In the genomic region with DNA sequence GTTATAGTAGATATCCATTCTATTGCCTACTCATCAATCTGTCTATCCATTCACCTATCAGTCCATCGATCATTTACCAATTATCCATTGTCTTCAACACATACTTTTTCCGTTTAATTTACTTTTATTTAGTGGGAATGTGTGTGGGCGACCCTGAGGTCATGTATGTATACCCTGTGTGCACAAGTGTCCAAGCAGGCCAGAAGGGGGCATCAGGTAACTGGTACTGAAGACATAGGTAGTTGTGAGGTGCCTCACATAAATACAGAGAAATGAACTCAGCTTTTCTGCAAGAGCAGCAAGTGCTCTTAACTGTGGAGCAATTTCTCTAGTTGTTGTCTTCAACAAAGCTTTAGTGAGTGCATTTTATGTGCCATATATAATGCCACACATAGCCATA, we compare ENCODE assay signal across 31 mouse cellular contexts.
DNase-seq lines count a peak whose midpoint lies in the region; ATAC-seq and TF ChIP-seq lines count a peak whose summit lies in the region.
"Had no signal": no experiment of that assay in that cellular context is flagged by ENCODE, and none has a peak within 500 bp of the region (broad histone marks: within the 10 kb centered on the region; RNA-seq: fewer than 3 reads in every experiment).

No protein-coding gene starts in this region.

- H3K4me1 ChIP-seq in heart, adult 2 months (ENCODE audit: control insufficient read depth, insufficient read depth, low read length) = no peaks in the 10 kb centered on the region
- H3K4me1 ChIP-seq in kidney, postnatal 0 days (replicated peaks; ENCODE audit: insufficient read depth, low read length) = no peaks in the 10 kb centered on the region
- peaks cover 10% of the 10 kb centered on the region; the same call in 1 of the 2 replicates for H3K4me1 ChIP-seq in midbrain, postnatal 0 days (ENCODE audit: insufficient read depth, low read length)
- H3K4me1 ChIP-seq in midbrain, embryonic 10.5 days = peaks cover 17% of the 10 kb centered on the region
- H3K4me1 ChIP-seq: limb, embryonic 10.5 days had no signal

- H3K36me3 ChIP-seq in heart, adult 2 months (ENCODE audit: control insufficient read depth, insufficient read depth, low read length) = no peaks in the 10 kb centered on the region
- H3K36me3 ChIP-seq in kidney, postnatal 0 days (ENCODE audit: insufficient read depth, low read length) = no peaks in the 10 kb centered on the region
- H3K36me3 ChIP-seq in midbrain, postnatal 0 days (ENCODE audit: insufficient read depth, low read length) = no peaks in the 10 kb centered on the region
- no peaks in the 10 kb centered on the region for H3K36me3 ChIP-seq in midbrain, embryonic 10.5 days
- H3K36me3 ChIP-seq: embryonic facial prominence, embryonic 13.5 days; heart, embryonic 13.5 days; hindbrain, embryonic 12.5 days; kidney, embryonic 15.5 days; limb, embryonic 10.5 days; limb, embryonic 15.5 days; neural tube, embryonic 12.5 days had no signal

- H3K9me3 ChIP-seq in kidney, postnatal 0 days (replicated peaks; ENCODE audit: low read length) = no peaks in the 10 kb centered on the region
- H3K9me3 ChIP-seq in midbrain, postnatal 0 days (ENCODE audit: low read length) = no peaks in the 10 kb centered on the region
- H3K9me3 ChIP-seq in midbrain, embryonic 10.5 days (replicated peaks) = no peaks in the 10 kb centered on the region
- H3K9me3 ChIP-seq: embryonic facial prominence, embryonic 13.5 days; heart, embryonic 13.5 days; hindbrain, embryonic 12.5 days; kidney, embryonic 15.5 days; limb, embryonic 10.5 days; limb, embryonic 15.5 days; neural tube, embryonic 12.5 days had no signal

- DNase-seq in heart, adult 2 months = no peak
- no peak for DNase-seq in heart, postnatal 25 days (ENCODE audit: low spot score)
- DNase-seq in kidney, postnatal 0 days (ENCODE audit: low spot score) = no peak
- no peak for DNase-seq in kidney, postnatal 36 days
- DNase-seq in midbrain, postnatal 0 days (ENCODE audit: low spot score) = no peak
- DNase-seq in midbrain, embryonic 10.5 days (ENCODE audit: low spot score) = no peak
- DNase-seq in retina, embryonic 14.5 days (ENCODE audit: low spot score) = no peak
- DNase-seq: adrenal gland, adult 8-10 months; cerebellum, adult 8-10 months; cerebellum, postnatal 36 days; gastrocnemius, adult 2 months; gastrocnemius, postnatal 36 days; heart, adult 18-20 months; heart, postnatal 14 days; kidney, adult 11 months; layer of hippocampus, adult 9-11 months; right cerebral cortex, postnatal 4 days; thymus, adult 2 months; thymus, postnatal 4 days had no signal

- TF ChIP-seq CTCF in heart, adult 2 months (IDR thresholded peaks at IDR 0.05) = peak; percentile 36
- peak; percentile 54 for TF ChIP-seq CTCF in kidney, postnatal 0 days (IDR thresholded peaks at IDR 0.05; ENCODE audit: low read depth)
- peak; percentile 27; the same call in 1 of the 2 replicates for TF ChIP-seq CTCF in midbrain, postnatal 0 days (IDR thresholded peaks at IDR 0.05)

- no peak for ATAC-seq in kidney, postnatal 0 days (replicated peaks; ENCODE audit: low FRiP score, low read depth)
- ATAC-seq in midbrain, postnatal 0 days (ENCODE audit: low FRiP score) = no peak
- ATAC-seq: CD4-positive, CD25-positive, alpha-beta regulatory T cell, adult 4 months; midbrain, embryonic 16.5 days had no signal

- no peak for TF ChIP-seq POLR2A in heart, adult 2 months (IDR thresholded peaks at IDR 0.05; ENCODE audit: insufficient read depth, low read depth, low read length)

- H3K4me3 ChIP-seq in heart, adult 2 months = no peak overlapping the region
- H3K4me3 ChIP-seq in kidney, postnatal 0 days (replicated peaks; ENCODE audit: low read depth, low read length) = no peak overlapping the region
- no peak overlapping the region for H3K4me3 ChIP-seq in midbrain, postnatal 0 days (ENCODE audit: low read depth, low read length)
- H3K4me3 ChIP-seq in midbrain, embryonic 10.5 days = no peak overlapping the region
- H3K4me3 ChIP-seq: embryonic facial prominence, embryonic 13.5 days; gastrocnemius, adult 2 months; heart, embryonic 13.5 days; hindbrain, embryonic 12.5 days; kidney, embryonic 15.5 days; limb, embryonic 10.5 days; limb, embryonic 15.5 days; myocyte; neural tube, embryonic 12.5 days had no signal

- no peak overlapping the region for H3K27ac ChIP-seq in heart, adult 2 months
- H3K27ac ChIP-seq in kidney, postnatal 0 days = no peak overlapping the region
- H3K27ac ChIP-seq in midbrain, postnatal 0 days (ENCODE audit: low read depth, low read length) = no peak overlapping the region
- H3K27ac ChIP-seq in midbrain, embryonic 10.5 days (replicated peaks) = no peak overlapping the region
- H3K27ac ChIP-seq: embryonic facial prominence, embryonic 13.5 days; heart, embryonic 13.5 days; hindbrain, embryonic 12.5 days; kidney, embryonic 15.5 days; limb, embryonic 10.5 days; liver, embryonic 14.5 days; neural tube, embryonic 12.5 days had no signal

- 84% methylated on average over 3 of the region's 3 CpGs for WGBS in heart, adult 2 months
- WGBS in kidney, postnatal 0 days = 87% methylated on average over 3 of the region's 3 CpGs
- WGBS in midbrain, postnatal 0 days = 96% methylated on average over 3 of the region's 3 CpGs
- 89% methylated on average over 3 of the region's 3 CpGs for WGBS in midbrain, embryonic 10.5 days

- no peaks in the 10 kb centered on the region for H3K79me2 ChIP-seq in heart, adult 2 months (replicated peaks; ENCODE audit: control insufficient read depth, insufficient read depth, low read length)

- H3K4me2 ChIP-seq in kidney, postnatal 0 days (ENCODE audit: low read length) = no peak overlapping the region
- no peak overlapping the region for H3K4me2 ChIP-seq in midbrain, postnatal 0 days (ENCODE audit: low read depth, low read length, poor library complexity, severe bottlenecking)
- H3K4me2 ChIP-seq: embryonic facial prominence, embryonic 13.5 days; heart, embryonic 13.5 days; hindbrain, embryonic 12.5 days; kidney, embryonic 15.5 days; limb, embryonic 15.5 days; midbrain, embryonic 11.5 days; neural tube, embryonic 12.5 days had no signal

- no peak for TF ChIP-seq EP300 in heart, adult 2 months (IDR thresholded peaks at IDR 0.05; ENCODE audit: insufficient read depth, low read depth, low read length)

- intact Hi-C loops in heart, adult 2 months (cut with DNase I) = loop anchor here (5.0 kb wide), 1 partner anchor 81 kb away; a partner anchor contains a TSS
- intact Hi-C loops in heart, postnatal 25 days (cut with DNase I) = no loop called here

- H3K27me3 ChIP-seq in heart, adult 2 months (ENCODE audit: control insufficient read depth, insufficient read depth, low read length) = no peaks in the 10 kb centered on the region
- no peaks in the 10 kb centered on the region for H3K27me3 ChIP-seq in kidney, postnatal 0 days (ENCODE audit: insufficient read depth, low read length)
- no peaks in the 10 kb centered on the region for H3K27me3 ChIP-seq in midbrain, postnatal 0 days (ENCODE audit: insufficient read depth, low read length)
- H3K27me3 ChIP-seq in midbrain, embryonic 10.5 days (ENCODE audit: low read depth, poor library complexity, severe bottlenecking) = no peaks in the 10 kb centered on the region
- H3K27me3 ChIP-seq: embryonic facial prominence, embryonic 13.5 days; heart, embryonic 13.5 days; hindbrain, embryonic 12.5 days; kidney, embryonic 15.5 days; limb, embryonic 15.5 days; neural tube, embryonic 12.5 days had no signal

- no peak overlapping the region for H3K9ac ChIP-seq in heart, adult 2 months (ENCODE audit: low read depth, low read length)
- no peak overlapping the region for H3K9ac ChIP-seq in kidney, postnatal 0 days (ENCODE audit: low read depth, low read length)
- H3K9ac ChIP-seq in midbrain, postnatal 0 days (replicated peaks; ENCODE audit: low read length, poor library complexity, severe bottlenecking) = no peak overlapping the region
- H3K9ac ChIP-seq: embryonic facial prominence, embryonic 13.5 days; heart, embryonic 13.5 days; hindbrain, embryonic 12.5 days; kidney, embryonic 15.5 days; limb, embryonic 15.5 days; liver, embryonic 14.5 days; neural tube, embryonic 12.5 days had no signal
